In the genomic region with DNA sequence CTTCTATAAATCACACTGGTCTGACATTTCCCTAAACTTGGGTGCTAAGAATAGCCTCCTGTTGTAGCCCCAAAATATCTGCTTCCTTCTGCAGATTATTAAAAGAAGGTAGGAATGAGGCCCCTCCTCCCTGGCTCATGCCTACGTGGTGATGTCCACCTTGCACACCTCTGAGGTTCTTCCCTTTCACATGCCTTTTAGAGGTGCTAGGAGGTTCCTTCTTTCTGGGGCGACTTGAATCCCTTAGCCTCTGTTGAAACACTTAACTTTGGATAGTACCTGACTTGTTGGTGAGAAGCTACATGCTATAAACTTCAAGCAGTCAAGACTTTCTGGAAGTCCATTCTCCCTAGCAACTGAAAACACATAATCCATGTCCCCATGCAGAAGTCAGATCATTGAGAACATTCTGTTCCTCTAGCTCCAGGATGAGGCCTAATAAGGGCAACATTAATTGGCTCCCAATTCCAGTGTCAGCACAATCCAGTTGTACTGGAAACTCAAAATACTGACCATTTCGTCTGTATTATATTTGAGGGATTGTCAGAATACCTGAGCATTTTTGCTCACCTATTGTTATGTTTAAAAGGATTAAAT, we compare ENCODE assay signal across 31 mouse cellular contexts.
DNase-seq lines count a peak whose midpoint lies in the region; ATAC-seq and TF ChIP-seq lines count a peak whose summit lies in the region.
"Had no signal": no experiment of that assay in that cellular context is flagged by ENCODE, and none has a peak within 500 bp of the region (broad histone marks: within the 10 kb centered on the region; RNA-seq: fewer than 3 reads in every experiment).

No protein-coding gene starts in this region.

- intact Hi-C loops in heart, postnatal 36 days (cut with DNase I): loop anchor here (5.0 kb wide), 2 partner anchors 106 to 311 kb away; no protein-coding TSS in a partner anchor
- intact Hi-C loops in heart, postnatal 25 days (cut with DNase I): loop anchor here (2.0 kb wide), 1 partner anchor 313 kb away; the partner anchor contains the start of gene Epha4

- H3K27me3 ChIP-seq in heart, embryonic 11.5 days (ENCODE audit: control insufficient read depth, insufficient read depth, low read length): no peaks in the 10 kb centered on the region
- no peaks in the 10 kb centered on the region for H3K27me3 ChIP-seq in lung, postnatal 0 days (replicated peaks; ENCODE audit: insufficient read depth, low read length)
- H3K27me3 ChIP-seq: embryonic facial prominence, embryonic 12.5 days; forebrain, embryonic 15.5 days; heart, embryonic 13.5 days; limb, embryonic 15.5 days; liver, embryonic 13.5 days; megakaryocyte, embryonic 14.5 days; midbrain, embryonic 12.5 days; neural tube, embryonic 12.5 days had no signal

- no peaks in the 10 kb centered on the region for H3K36me3 ChIP-seq in heart, embryonic 11.5 days (ENCODE audit: control insufficient read depth, insufficient read depth, low read length)
- no peaks in the 10 kb centered on the region for H3K36me3 ChIP-seq in lung, postnatal 0 days (ENCODE audit: insufficient read depth, low read length)
- H3K36me3 ChIP-seq: embryonic facial prominence, embryonic 12.5 days; forebrain, embryonic 10.5 days; forebrain, embryonic 15.5 days; heart, embryonic 13.5 days; limb, embryonic 10.5 days; limb, embryonic 15.5 days; liver, embryonic 13.5 days; midbrain, embryonic 12.5 days; neural tube, embryonic 12.5 days had no signal

- no peak for TF ChIP-seq EP300 in lung, postnatal 0 days (IDR thresholded peaks at IDR 0.05)

- 0 out of 2 replicates have a peak, but pooled peaks cover 2% of the 10 kb centered on the region for H3K9me3 ChIP-seq in heart, embryonic 11.5 days (replicated peaks; ENCODE audit: control insufficient read depth, low read length)
- H3K9me3 ChIP-seq in lung, postnatal 0 days (ENCODE audit: low read length): no peaks in the 10 kb centered on the region
- H3K9me3 ChIP-seq: embryonic facial prominence, embryonic 12.5 days; forebrain, embryonic 10.5 days; forebrain, embryonic 15.5 days; limb, embryonic 10.5 days; limb, embryonic 15.5 days; liver, embryonic 13.5 days had no signal

- TF ChIP-seq CTCF in lung, postnatal 0 days (IDR thresholded peaks at IDR 0.05): no peak

- no peak overlapping the region for H3K27ac ChIP-seq in heart, embryonic 11.5 days (ENCODE audit: low read depth, low read length)
- no peak overlapping the region for H3K27ac ChIP-seq in lung, postnatal 0 days (ENCODE audit: low read length)
- H3K27ac ChIP-seq: embryonic facial prominence, embryonic 12.5 days; forebrain, embryonic 10.5 days; forebrain, embryonic 15.5 days; heart, embryonic 13.5 days; limb, embryonic 10.5 days; limb, embryonic 15.5 days; liver, embryonic 13.5 days; midbrain, embryonic 12.5 days; neural tube, embryonic 12.5 days; stomach, postnatal 0 days had no signal

- no peak overlapping the region for H3K9ac ChIP-seq in heart, embryonic 11.5 days (ENCODE audit: low read depth, low read length)
- H3K9ac ChIP-seq in lung, postnatal 0 days (replicated peaks; ENCODE audit: low read depth): no peak overlapping the region
- H3K9ac ChIP-seq: embryonic facial prominence, embryonic 12.5 days; forebrain, embryonic 15.5 days; heart, embryonic 13.5 days; limb, embryonic 15.5 days; liver, embryonic 13.5 days; midbrain, embryonic 12.5 days; neural tube, embryonic 12.5 days had no signal

- no peak for ATAC-seq in heart, embryonic 11.5 days (replicated peaks; ENCODE audit: insufficient number of reproducible peaks, low FRiP score, low TSS enrichment)
- ATAC-seq in lung, postnatal 0 days: no peak; the same call in 1 of the 2 replicates
- peak; percentile 39; the same call in 1 of the 2 replicates for ATAC-seq in megakaryocyte progenitor cell, adult 5-6 weeks (replicated peaks; ENCODE audit: poor library complexity)
- ATAC-seq: CD4-positive, CD25-positive, alpha-beta regulatory T cell, adult 4 months; forebrain, embryonic 15.5 days; hindbrain, embryonic 16.5 days had no signal

- H3K4me1 ChIP-seq in heart, embryonic 11.5 days (ENCODE audit: control insufficient read depth, insufficient read depth, low read length): no peaks in the 10 kb centered on the region
- no peaks in the 10 kb centered on the region for H3K4me1 ChIP-seq in lung, postnatal 0 days (ENCODE audit: insufficient read depth, low read depth, low read length)
- H3K4me1 ChIP-seq: embryonic facial prominence, embryonic 12.5 days; forebrain, embryonic 15.5 days; heart, embryonic 13.5 days; liver, embryonic 13.5 days; megakaryocyte, embryonic 14.5 days; midbrain, embryonic 12.5 days; neural tube, embryonic 12.5 days had no signal

- H3K4me2 ChIP-seq in heart, embryonic 11.5 days: no peak overlapping the region
- no peak overlapping the region for H3K4me2 ChIP-seq in lung, postnatal 0 days (replicated peaks; ENCODE audit: low read depth, low read length)
- H3K4me2 ChIP-seq: embryonic facial prominence, embryonic 12.5 days; forebrain, embryonic 15.5 days; heart, embryonic 13.5 days; limb, embryonic 15.5 days; liver, embryonic 13.5 days; midbrain, embryonic 12.5 days; neural tube, embryonic 12.5 days had no signal

- 70% methylated on average over 3 of the region's 3 CpGs for WGBS in heart, embryonic 11.5 days (ENCODE audit: insufficient replicate concordance)
- 63% methylated on average over 3 of the region's 3 CpGs for WGBS in lung, postnatal 0 days

- DNase-seq in heart, adult 18-20 months: peak; percentile 29 to 59
- DNase-seq in heart, postnatal 36 days: peak; percentile 7 to 37
- no peak for DNase-seq in heart, postnatal 25 days (ENCODE audit: low spot score)
- DNase-seq in lung, postnatal 0 days (ENCODE audit: low spot score): peak; percentile 24
- no peak for DNase-seq in lung, postnatal 25 days (ENCODE audit: low spot score)
- no peak for DNase-seq in layer of hippocampus, adult 9-11 months
- DNase-seq: adrenal gland, postnatal 14 days; cerebellum, adult 11-12 months; cerebellum, adult 9-11 months; embryo, embryonic 11 days; gastrocnemius, postnatal 14 days; liver, embryonic 13.5 days; lung, adult 18-20 months; lung, postnatal 14 days; right cerebral cortex, adult 18-20 months; thymus, postnatal 4 days had no signal

- H3K4me3 ChIP-seq in heart, embryonic 11.5 days (ENCODE audit: low read depth, low read length): no peak overlapping the region
- H3K4me3 ChIP-seq in lung, postnatal 0 days (ENCODE audit: low read depth, low read length): no peak overlapping the region
- H3K4me3 ChIP-seq: embryonic facial prominence, embryonic 12.5 days; forebrain, embryonic 10.5 days; forebrain, embryonic 15.5 days; heart, embryonic 13.5 days; limb, embryonic 10.5 days; limb, embryonic 15.5 days; liver, embryonic 13.5 days; megakaryocyte, embryonic 14.5 days; midbrain, embryonic 12.5 days; myocyte; neural tube, embryonic 12.5 days had no signal

Comparison
In these comparisons a context has a peak if more than half of its experiments do, and no peak if none do; other contexts are left out.
1. DNase-seq: peak in heart, adult 18-20 months (2 of 2), heart, postnatal 36 days (2 of 2) and lung, postnatal 0 days (single experiment); none in heart, postnatal 25 days (single experiment), lung, postnatal 25 days (single experiment) and layer of hippocampus, adult 9-11 months (single experiment).